8 mouse cellular contexts compared by ENCODE assay signal in the genomic region with DNA sequence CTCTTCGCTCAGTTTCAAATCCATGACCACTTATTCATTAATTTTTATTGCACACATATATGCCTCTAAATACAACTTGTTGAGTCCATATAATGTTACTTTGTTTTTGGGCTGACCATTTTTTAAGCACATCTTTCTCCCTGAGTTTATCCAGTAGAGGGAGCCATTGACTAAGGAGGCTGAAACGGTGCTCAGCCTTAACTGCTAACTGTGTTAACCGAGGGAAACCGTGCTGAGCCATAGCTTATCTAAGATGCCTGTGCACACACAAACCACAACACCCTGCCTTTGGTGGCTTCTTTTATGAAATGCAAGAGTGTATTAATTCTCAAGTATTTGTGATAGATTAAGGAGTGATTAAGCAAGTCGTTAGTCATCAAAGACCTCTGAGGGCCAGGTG. TPM values are rescaled to one million over a fixed set of nuclear protein-coding genes. Genes with fewer than 3 reads are reported as not detected.
DNase-seq lines count a peak whose midpoint lies in the region; ATAC-seq and TF ChIP-seq lines count a peak whose summit lies in the region.

No protein-coding gene starts in this region.

- no peak overlapping the region for H3K4me3 ChIP-seq in forebrain, embryonic 14.5 days (ENCODE audit: low read depth, low read length)
- no peak overlapping the region for H3K4me3 ChIP-seq in forebrain, embryonic 10.5 days
- H3K4me3 ChIP-seq in lung, postnatal 0 days (ENCODE audit: low read depth, low read length): no peak overlapping the region

- no peak for TF ChIP-seq EP300 in lung, postnatal 0 days (IDR thresholded peaks at IDR 0.05)

- TF ChIP-seq CTCF in lung, postnatal 0 days (IDR thresholded peaks at IDR 0.05): peak; percentile 71

- H3K9me3 ChIP-seq in forebrain, embryonic 14.5 days (replicated peaks; ENCODE audit: control insufficient read depth, low read length): no peaks in the 10 kb centered on the region
- H3K9me3 ChIP-seq in forebrain, embryonic 10.5 days: no peaks in the 10 kb centered on the region
- no peaks in the 10 kb centered on the region for H3K9me3 ChIP-seq in lung, postnatal 0 days (ENCODE audit: low read length)

- H3K27ac ChIP-seq in forebrain, embryonic 14.5 days (ENCODE audit: low read depth, low read length): no peak overlapping the region
- H3K27ac ChIP-seq in forebrain, embryonic 10.5 days: no peak overlapping the region
- H3K27ac ChIP-seq in lung, postnatal 0 days (ENCODE audit: low read length): no peak overlapping the region

- H3K4me1 ChIP-seq in forebrain, embryonic 14.5 days (ENCODE audit: control insufficient read depth, insufficient read depth, low read length): no peaks in the 10 kb centered on the region
- no peaks in the 10 kb centered on the region for H3K4me1 ChIP-seq in forebrain, embryonic 10.5 days
- no peaks in the 10 kb centered on the region for H3K4me1 ChIP-seq in lung, postnatal 0 days (ENCODE audit: insufficient read depth, low read depth, low read length)

- 49% methylated on average over 5 of the region's 5 CpGs for WGBS in forebrain, embryonic 14.5 days
- 64% methylated on average over 5 of the region's 5 CpGs for WGBS in forebrain, embryonic 10.5 days
- 39% methylated on average over 5 of the region's 5 CpGs for WGBS in lung, postnatal 0 days

- H3K4me2 ChIP-seq in forebrain, embryonic 14.5 days (ENCODE audit: low read length): no peak overlapping the region
- no peak overlapping the region for H3K4me2 ChIP-seq in lung, postnatal 0 days (replicated peaks; ENCODE audit: low read depth, low read length)

- H3K9ac ChIP-seq in forebrain, embryonic 14.5 days (ENCODE audit: low read length): no peak overlapping the region
- no peak overlapping the region for H3K9ac ChIP-seq in lung, postnatal 0 days (replicated peaks; ENCODE audit: low read depth)

- no peaks in the 10 kb centered on the region for H3K27me3 ChIP-seq in forebrain, embryonic 14.5 days (replicated peaks; ENCODE audit: control insufficient read depth, insufficient read depth, low read length)
- no peaks in the 10 kb centered on the region for H3K27me3 ChIP-seq in forebrain, embryonic 10.5 days (ENCODE audit: poor library complexity, severe bottlenecking)
- H3K27me3 ChIP-seq in lung, postnatal 0 days (replicated peaks; ENCODE audit: insufficient read depth, low read length): no peaks in the 10 kb centered on the region

- H3K36me3 ChIP-seq in forebrain, embryonic 14.5 days (ENCODE audit: control insufficient read depth, insufficient read depth, low read length): peaks cover 72% of the 10 kb centered on the region
- H3K36me3 ChIP-seq in forebrain, embryonic 10.5 days (replicated peaks): peaks cover 87% of the 10 kb centered on the region
- H3K36me3 ChIP-seq in lung, postnatal 0 days (ENCODE audit: insufficient read depth, low read length): peaks cover 18% of the 10 kb centered on the region

- 0 out of 2 replicates have a peak, but pooled peaks have one; percentile 48 for ATAC-seq in forebrain, embryonic 14.5 days
- ATAC-seq in lung, postnatal 0 days: no peak

- peak; percentile 64 for DNase-seq in forebrain, embryonic 14.5 days (ENCODE audit: low spot score)
- no peak for DNase-seq in forebrain, embryonic 10.5 days (ENCODE audit: extremely low spot score, low spot score)
- peak; percentile 50 for DNase-seq in lung, postnatal 0 days (ENCODE audit: low spot score)
- DNase-seq in lung, adult 18-20 months: no peak
- DNase-seq in c-Kit-positive CD71-positive TER-119-negative erythroid progenitor cells, embryonic 14.5 days (ENCODE audit: low read depth): peak; percentile 41
- peak; percentile 48 for DNase-seq in naive thymus-derived CD4-positive, alpha-beta T cell, adult 2 months (ENCODE audit: low read depth)
- no peak for DNase-seq in right cerebral cortex, postnatal 36 days (ENCODE audit: low spot score in 2 of 2)
- DNase-seq in gastrocnemius, adult 8-10 months (ENCODE audit: low spot score in 2 of 2): no peak

RNA-seq across cellular contexts. Expression of gene Rpp30, which starts 7.3 kb away (rescaled TPM):
- 89.6 and 104 TPM in 2 replicates for polyA plus RNA-seq in forebrain, embryonic 14.5 days (2014; fragmentation: Nextera tagmentation; extraction: Ambion mirVana)
- polyA plus RNA-seq in forebrain, embryonic 10.5 days (2016; fragmentation: Nextera tagmentation; extraction: Ambion mirVana): 123 and 126 TPM in 2 replicates
- polyA plus RNA-seq in lung, postnatal 0 days (2015; fragmentation: Nextera tagmentation; extraction: Ambion mirVana): 34.7 and 36.9 TPM in 2 replicates
- total RNA-seq in gastrocnemius, adult 8-10 months (2022): 10 to 100 TPM; 12.4 to 18.0 (median 15.6) TPM

RNA-seq across cellular contexts. Expression of gene Ankrd1, which starts 29.1 kb away (rescaled TPM):
- not detected in 2 replicates for polyA plus RNA-seq in forebrain, embryonic 14.5 days (2014; fragmentation: Nextera tagmentation; extraction: Ambion mirVana)
- polyA plus RNA-seq in forebrain, embryonic 10.5 days (2016; fragmentation: Nextera tagmentation; extraction: Ambion mirVana): not detected in 2 replicates
- polyA plus RNA-seq in lung, postnatal 0 days (2015; fragmentation: Nextera tagmentation; extraction: Ambion mirVana): 2.2 and 7.4 TPM in 2 replicates
- 10 to 100 TPM in 1 of 4 experiments, 1 to 10 TPM in 3; 7.8 to 18.8 (median 8.4) TPM for total RNA-seq in gastrocnemius, adult 8-10 months (2022)

RNA-seq across cellular contexts. Expression of gene Htr7, which starts 33.5 kb away (rescaled TPM):
- 2.0 and 3.4 TPM in 2 replicates for polyA plus RNA-seq in forebrain, embryonic 14.5 days (2014; fragmentation: Nextera tagmentation; extraction: Ambion mirVana)
- polyA plus RNA-seq in forebrain, embryonic 10.5 days (2016; fragmentation: Nextera tagmentation; extraction: Ambion mirVana): 0.06 TPM in 1 of 2 replicates, not detected in the other
- not detected in 2 replicates for polyA plus RNA-seq in lung, postnatal 0 days (2015; fragmentation: Nextera tagmentation; extraction: Ambion mirVana)
- under 1 TPM; 0.16 to 0.38 (median 0.25) TPM for total RNA-seq in gastrocnemius, adult 8-10 months (2022)

Comparison
In these comparisons a context has a peak if more than half of its experiments do, and no peak if none do; other contexts are left out.
1. DNase-seq: peak in forebrain, embryonic 14.5 days (single experiment), lung, postnatal 0 days (single experiment), c-Kit-positive CD71-positive TER-119-negative erythroid progenitor cells, embryonic 14.5 days (single experiment) and naive thymus-derived CD4-positive, alpha-beta T cell, adult 2 months (single experiment); none in forebrain, embryonic 10.5 days (single experiment), lung, adult 18-20 months (0 of 2), right cerebral cortex, postnatal 36 days (0 of 2) and gastrocnemius, adult 8-10 months (0 of 2).